Comparison of ENCODE assay signal across 9 mouse cellular contexts in genomic region chr4:133005233-133005632, GRCm38 (mm10). TPM values are rescaled to one million over a fixed set of nuclear protein-coding genes. Genes with fewer than 3 reads are reported as not detected.
DNase-seq lines count a peak whose midpoint lies in the region; ATAC-seq lines count a peak whose summit lies in the region.
"Had no signal": no experiment of that assay in that cellular context is flagged by ENCODE, and none has a peak within 500 bp of the region (broad histone marks: within the 10 kb centered on the region; RNA-seq: fewer than 3 reads in every experiment).

No protein-coding gene starts in this region.

- H3K4me1 ChIP-seq in heart, embryonic 10.5 days, result peaks cover 45% of the 10 kb centered on the region

- H3K4me3 ChIP-seq in heart, embryonic 10.5 days, result no peak overlapping the region
- H3K4me3 ChIP-seq: liver, embryonic 15.5 days had no signal

- peak; percentile 73 for ATAC-seq in megakaryocyte, adult 5-6 weeks (ENCODE audit: poor library complexity, severe bottlenecking)

- peak; percentile 77 to 91 for DNase-seq in heart, adult 18-20 months
- DNase-seq in heart, embryonic 10.5 days (ENCODE audit: low spot score), result no peak
- DNase-seq in MN1 (ENCODE audit: low spot score), result peak; percentile 95
- DNase-seq in cerebellum, adult 9-11 months, result peak; percentile 72
- DNase-seq in frontal cortex, postnatal 36 days (ENCODE audit: low spot score in 2 of 2), result peak; percentile 75 to 79
- DNase-seq in kidney, postnatal 14 days, result peak; percentile 82
- DNase-seq in spleen, postnatal 36 days (ENCODE audit: low spot score in 2 of 2), result peak; percentile 68 to 78

- H3K36me3 ChIP-seq in heart, embryonic 10.5 days, result no peaks in the 10 kb centered on the region
- H3K36me3 ChIP-seq: liver, embryonic 15.5 days had no signal

- H3K9me3 ChIP-seq in heart, embryonic 10.5 days, result no peaks in the 10 kb centered on the region
- H3K9me3 ChIP-seq: liver, embryonic 15.5 days had no signal

- 7% methylated on average over 3 of the region's 3 CpGs for WGBS in heart, embryonic 10.5 days

- no peak overlapping the region for H3K27ac ChIP-seq in heart, embryonic 10.5 days
- H3K27ac ChIP-seq: liver, embryonic 15.5 days had no signal

- peaks cover 7% of the 10 kb centered on the region; the same call in 1 of the 2 replicates for H3K27me3 ChIP-seq in heart, embryonic 10.5 days (ENCODE audit: insufficient read depth, poor library complexity, severe bottlenecking)

RNA-seq across cellular contexts. Expression of gene Ahdc1, which starts 5.8 kb away (rescaled TPM):
- total RNA-seq in heart, adult 18-20 months (2021), result 10 to 100 TPM; 36.3 to 38.5 TPM
- 8.4 and 12.2 TPM in 2 replicates for polyA plus RNA-seq in heart, embryonic 10.5 days (2016; fragmentation: Nextera tagmentation; extraction: Ambion mirVana)
- total RNA-seq in megakaryocyte, adult 5-6 weeks (2015), result 3.0 and 4.4 TPM in 2 replicates
- total RNA-seq in megakaryocyte, adult 5-6 weeks (2017), result 0.77 and 3.6 TPM in 2 replicates

RNA-seq across cellular contexts. Expression of gene Fgr, which starts 31.3 kb away (rescaled TPM):
- total RNA-seq in heart, adult 18-20 months (2021), result under 1 TPM; 0.57 to 0.69 TPM
- polyA plus RNA-seq in heart, embryonic 10.5 days (2016; fragmentation: Nextera tagmentation; extraction: Ambion mirVana), result 0.36 and 0.43 TPM in 2 replicates
- 108 and 116 TPM in 2 replicates for total RNA-seq in megakaryocyte, adult 5-6 weeks (2015)
- 111 and 112 TPM in 2 replicates for total RNA-seq in megakaryocyte, adult 5-6 weeks (2017)

Comparison
In these comparisons a context has a peak if more than half of its experiments do, and no peak if none do; other contexts are left out.
1. RNA of gene Ahdc1, which starts 5.8 kb away (total RNA-seq): 36.3 to 38.5 TPM in heart, adult 18-20 months; 0.77 to 4.4 TPM in megakaryocyte, adult 5-6 weeks; every median in the first group is over 4 times any median in the second.
2. RNA of gene Fgr, which starts 31.3 kb away (total RNA-seq): 108 to 116 TPM in megakaryocyte, adult 5-6 weeks; 0.57 to 0.69 TPM in heart, adult 18-20 months; every median in the first group is over 10 times any median in the second.